ENCODE assay signal across 19 mouse cellular contexts in the genomic region with DNA sequence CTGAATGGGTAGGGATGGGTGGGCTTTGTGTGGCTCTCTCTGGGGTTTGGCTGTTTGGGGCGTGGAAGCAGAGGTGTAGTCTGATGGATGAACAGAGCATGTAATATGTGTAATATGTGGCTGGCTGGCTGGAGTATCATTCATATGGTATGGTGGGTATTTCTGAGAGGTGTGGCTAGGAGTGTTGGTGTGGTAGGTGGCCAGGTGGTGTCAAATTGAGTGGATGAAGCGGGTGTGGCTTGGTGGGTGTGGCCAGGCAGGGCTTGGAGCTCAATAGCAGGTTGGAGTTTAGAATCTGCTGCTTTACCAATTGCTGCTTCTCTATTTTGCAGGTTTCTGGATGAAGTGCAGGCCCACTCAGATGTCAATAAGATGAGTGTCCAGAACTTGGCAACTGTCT.
"Had no signal": no experiment of that assay in that cellular context is flagged by ENCODE, and none has a peak within 500 bp of the region (broad histone marks: within the 10 kb centered on the region; RNA-seq: fewer than 3 reads in every experiment).

No protein-coding gene starts in this region.

- H3K9ac ChIP-seq: liver, embryonic 14.5 days; lung, embryonic 14.5 days; midbrain, embryonic 13.5 days; midbrain, embryonic 15.5 days; neural tube, embryonic 13.5 days; neural tube, embryonic 15.5 days had no signal

- DNase-seq: lung, adult 18-20 months; lung, embryonic 14.5 days; lung, postnatal 10 days; lung, postnatal 4 days; retina, postnatal 1 day; right cerebral cortex, adult 18-20 months; right cerebral cortex, postnatal 25 days; right cerebral cortex, postnatal 4 days; spleen, adult 18-20 months; thymus, adult 18-20 months; thymus, postnatal 14 days; thymus, postnatal 36 days had no signal

- H3K36me3 ChIP-seq: midbrain, embryonic 10.5 days; midbrain, embryonic 13.5 days; midbrain, embryonic 15.5 days; neural tube, embryonic 13.5 days; neural tube, embryonic 15.5 days had no signal

- ATAC-seq: midbrain, embryonic 13.5 days; midbrain, embryonic 15.5 days had no signal

- H3K27ac ChIP-seq: liver, embryonic 14.5 days; midbrain, embryonic 10.5 days; midbrain, embryonic 13.5 days; midbrain, embryonic 15.5 days; neural tube, embryonic 13.5 days; neural tube, embryonic 15.5 days had no signal

- H3K27me3 ChIP-seq: midbrain, embryonic 13.5 days; midbrain, embryonic 15.5 days; neural tube, embryonic 13.5 days; neural tube, embryonic 15.5 days had no signal

- H3K9me3 ChIP-seq: midbrain, embryonic 10.5 days; midbrain, embryonic 13.5 days; midbrain, embryonic 15.5 days; neural tube, embryonic 13.5 days; neural tube, embryonic 15.5 days had no signal

- H3K4me2 ChIP-seq: lung, embryonic 14.5 days; midbrain, embryonic 13.5 days; midbrain, embryonic 15.5 days; neural tube, embryonic 13.5 days; neural tube, embryonic 15.5 days had no signal

- H3K4me3 ChIP-seq: midbrain, embryonic 10.5 days; midbrain, embryonic 13.5 days; midbrain, embryonic 15.5 days; myocyte; neural tube, embryonic 13.5 days; neural tube, embryonic 15.5 days had no signal
